Mouse (Mus musculus) induced T-regulatory cell, adult 2 months (primary cell): ENCODE results near the gene Galr3.
A peak's percentile ranks its signal among the peaks of the same experiment; 100 is the strongest.
"Not testable (repeated sequence)": the region's sequence is repeated elsewhere in the genome, so short reads cannot be mapped to it uniquely, and the experiment has no call there.

Source experiments
- DNase-seq: peaks from one replicate; pipeline ENCODE4 v3.0.0-alpha.2; 2012; ENCODE audit warnings: low read depth

Galr3 gene

GRCm38 (mm10) chr15:79027291-79028205, 14.1 kb upstream of the Galr3 start:
- DNase-seq, result peak; percentile 45

GRCm38 (mm10) chr15:79028237-79028738, 13.4 kb upstream of the Galr3 start, which contains the start of gene H1f0:
Gene H1f0, plus strand, starts transcription at chr15:79028450.
- DNase-seq, result peak; percentile 86

GRCm38 (mm10) chr15:79028823-79029484, 12.7 kb upstream of the Galr3 start:
- peak; percentile 50 for DNase-seq

GRCm38 (mm10) chr15:79029519-79030241, 12.0 kb upstream of the Galr3 start:
- DNase-seq, result peak; percentile 54

GRCm38 (mm10) chr15:79030551-79031435, 10.9 kb upstream of the Galr3 start:
- peak; percentile 90 for DNase-seq

- not testable (repeated sequence) for DNase-seq
These were observed 9.8 kb upstream of the Galr3 start for GRCm38 (mm10) chr15:79031908-79032307.

GRCm38 (mm10) chr15:79037913-79038328, 3.8 kb upstream of the Galr3 start:
- peak; percentile 86 for DNase-seq

- no peak for DNase-seq
These were observed 3.4 kb upstream of the Galr3 start for GRCm38 (mm10) chr15:79038331-79038730.

GRCm38 (mm10) chr15:79038853-79039252, 2.8 kb upstream of the Galr3 start:
- peak; percentile 96 for DNase-seq

GRCm38 (mm10) chr15:79040501-79041416, 926 bp upstream of the Galr3 start:
- peak; percentile 89 for DNase-seq

GRCm38 (mm10) chr15:79042721-79043491, 1.2 kb downstream of the Galr3 start:
- peak; percentile 66 for DNase-seq

- DNase-seq, result no peak
These were observed 3.2 kb downstream of the Galr3 start for GRCm38 (mm10) chr15:79044837-79045236.

GRCm38 (mm10) chr15:79048186-79048585, 6.5 kb downstream of the Galr3 start:
- no peak for DNase-seq

- no peak for DNase-seq
These were observed 8.6 kb downstream of the Galr3 start for GRCm38 (mm10) chr15:79050160-79050845.

- no peak for DNase-seq
These were observed 9.3 kb downstream of the Galr3 start for GRCm38 (mm10) chr15:79050964-79051363.

GRCm38 (mm10) chr15:79051461-79052360, 10.0 kb downstream of the Galr3 start:
- DNase-seq, result peak; percentile 56

- DNase-seq, result peak; percentile 39
These were observed 10.7 kb downstream of the Galr3 start for GRCm38 (mm10) chr15:79052366-79052765.

- no peak for DNase-seq
These were observed 14.9 kb downstream of the Galr3 start for GRCm38 (mm10) chr15:79056601-79057000.
